Mouse (Mus musculus) bone marrow, adult 2 months (tissue): ENCODE data around the gene Rpusd2.

ENCODE experiments used
- CTCF ChIP-seq: fragments of 200-500 bp; IDR thresholded peaks from 2 replicates; pipeline ENCODE4 v1.5.1; 2011; ENCODE audit warnings: low read length, control low read depth; ENCODE audit not compliant: control insufficient read depth, insufficient read depth
- POLR2A ChIP-seq: fragments of 200-500 bp; IDR thresholded peaks from 2 replicates; pipeline ENCODE4 v1.6.1; 2011; ENCODE audit warnings: low read depth, mild to moderate bottlenecking, control low read depth, low read length, borderline replicate concordance; ENCODE audit not compliant: control insufficient read depth

DNA sequence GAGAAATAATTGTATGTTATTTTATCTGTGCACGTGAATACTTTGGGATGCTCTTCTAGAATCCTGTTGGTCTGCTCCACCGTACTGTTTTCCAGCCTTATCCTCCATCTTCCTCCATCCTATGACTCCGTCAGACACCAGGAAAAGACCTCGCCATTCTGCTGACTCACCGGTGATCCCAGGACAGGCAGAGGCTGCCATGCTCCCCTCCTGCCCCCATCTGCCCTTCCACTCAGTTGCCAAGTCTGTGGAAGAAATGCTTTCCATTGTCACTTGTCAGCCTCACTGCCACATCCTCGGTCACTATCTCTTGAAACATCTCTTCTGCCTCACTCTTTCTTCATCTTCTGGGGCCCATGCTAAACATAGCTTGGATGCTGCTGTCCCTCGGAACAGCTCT, 27.7 kb upstream of the Rpusd2 start:
- no peak for TF ChIP-seq CTCF
- no peak for TF ChIP-seq POLR2A
